Mouse (Mus musculus) lung, adult 2 months (tissue): Measurements from ENCODE around the gene Mkrn2.

ENCODE experiments used
- CTCF ChIP-seq: fragments of 200-500 bp; IDR thresholded peaks from 2 replicates; pipeline ENCODE4 v1.5.1; 2011; ENCODE audit warnings: mild to moderate bottlenecking, low read length, control low read depth; ENCODE audit not compliant: insufficient read depth
- POLR2A ChIP-seq: fragments of 200-500 bp; IDR thresholded peaks from 2 replicates; pipeline ENCODE4 v1.6.1; 2011; ENCODE audit warnings: low read depth, mild to moderate bottlenecking, control low read depth, low read length, borderline replicate concordance; ENCODE audit errors: extremely low read depth

- TF ChIP-seq CTCF (no peak), POLR2A (no peak)
These were observed 9.2 kb upstream of the Mkrn2 start, which contains the start of gene Mkrn2os for GRCm38 (mm10) chr6:115592458-115592857.
